Mouse (Mus musculus) right cerebral cortex, adult 18-20 months (tissue): ENCODE measurements around the gene B4galt2.

Source experiments
- DNase-seq: peaks from one replicate; pipeline ENCODE4 v3.0.0; 2022; ENCODE audit warnings: mixed read lengths

Gene B4galt2

DNA sequence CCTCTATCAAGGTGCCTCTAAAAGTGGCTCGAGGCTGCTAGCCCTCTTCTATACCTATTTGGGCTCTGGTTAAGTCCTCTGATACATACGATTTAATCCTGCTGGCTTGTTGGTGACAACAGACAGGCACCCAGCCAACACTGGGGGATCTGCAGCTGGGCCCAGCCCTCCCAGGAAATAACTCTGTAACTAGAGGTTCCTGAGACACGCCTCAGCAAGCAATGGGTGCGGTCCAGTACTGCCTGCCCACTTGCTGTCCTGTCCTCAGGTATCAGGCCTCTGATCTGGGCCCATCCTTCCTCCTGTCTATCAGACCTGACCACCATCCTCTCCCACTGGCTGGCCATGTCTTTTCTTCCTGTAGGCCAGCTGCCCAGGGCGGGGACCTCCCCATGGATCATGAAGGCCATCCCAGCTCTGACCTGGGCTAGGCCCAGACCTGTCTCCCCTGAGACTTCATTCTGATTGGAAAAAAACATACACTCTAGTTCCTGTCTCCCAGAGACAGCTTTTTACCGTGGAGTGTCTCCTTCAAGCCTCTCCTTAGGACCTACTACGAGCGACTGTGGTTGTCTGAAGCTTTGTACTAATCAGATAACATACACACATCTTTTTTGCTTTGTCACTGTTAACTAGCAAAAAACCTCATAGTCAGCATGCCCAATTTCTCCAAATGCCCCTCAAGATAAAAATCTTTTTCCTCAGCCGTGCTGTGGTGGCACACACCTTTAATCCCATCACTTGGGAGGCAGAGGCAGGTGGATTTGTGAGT is 51.2 kb downstream of the B4galt2 start:
- no peak for DNase-seq

DNA sequence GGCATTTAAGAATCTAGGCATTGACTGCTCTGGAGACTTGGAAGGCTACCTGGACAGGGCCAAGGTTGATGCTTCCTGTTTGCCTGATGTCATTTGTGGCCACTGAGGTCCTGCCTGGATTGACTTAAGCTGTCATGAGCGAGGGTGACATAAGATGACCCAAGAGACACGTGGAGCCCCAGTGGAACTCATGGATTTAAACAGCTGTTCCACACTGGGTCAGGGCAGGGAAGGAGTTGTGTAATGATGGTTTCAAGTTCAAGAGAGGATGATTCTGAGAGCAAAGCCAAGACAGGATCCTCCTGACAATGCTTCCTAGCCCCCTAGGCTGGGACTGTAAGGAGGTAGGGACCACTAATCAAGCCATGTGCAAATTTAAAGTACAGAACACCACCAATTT is 51.8 kb downstream of the B4galt2 start:
- DNase-seq: no peak

GRCm38 (mm10) chr4:117830801-117831200 is 52.5 kb downstream of the B4galt2 start:
- no peak for DNase-seq

GRCm38 (mm10) chr4:117830124-117830551 is 53.1 kb downstream of the B4galt2 start:
- no peak for DNase-seq

GRCm38 (mm10) chr4:117829260-117830123 is 53.8 kb downstream of the B4galt2 start:
- DNase-seq: peak; percentile 36

DNA sequence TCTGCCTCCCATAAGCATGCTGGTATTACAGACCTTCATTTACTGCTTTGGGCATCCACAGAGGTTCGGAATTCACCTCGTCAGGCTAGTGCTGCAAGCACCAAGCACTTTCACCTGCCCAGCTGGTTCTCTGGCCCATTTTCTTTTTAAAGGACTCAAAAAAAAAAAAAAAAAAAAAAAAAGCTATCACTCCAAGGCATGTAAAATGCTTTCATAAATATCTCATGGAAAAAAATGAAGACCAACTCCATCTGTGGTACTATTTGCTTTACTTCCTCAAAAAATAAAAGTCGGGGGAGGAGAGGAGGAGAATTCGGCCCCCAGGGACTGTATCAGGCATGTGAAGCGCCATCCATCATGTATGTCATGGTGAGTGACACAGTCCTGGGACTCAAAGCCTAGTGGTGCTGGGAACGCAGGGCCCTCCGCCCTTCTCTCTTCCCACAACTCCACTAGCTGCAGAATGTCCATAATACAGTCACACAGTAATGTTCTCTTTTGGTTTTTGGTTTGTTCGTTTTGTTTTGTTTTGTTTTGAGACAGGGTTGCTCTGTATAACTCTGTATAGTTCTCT is 54.6 kb downstream of the B4galt2 start:
- DNase-seq: no peak
